Mouse (Mus musculus) gastrocnemius, adult 8-10 months (tissue): ENCODE measurements around the gene Hist1h2ad. TPM values are rescaled to one million over a fixed set of nuclear protein-coding genes. Genes with fewer than 3 reads are reported as not detected.
"Not testable (repeated sequence)": the region's sequence is repeated elsewhere in the genome, so short reads cannot be mapped to it uniquely, and the experiment has no call there.

Experiments
- DNase-seq, 2 experiments: peaks; one replicate each; pipeline ENCODE4 v3.0.0; 2022; ENCODE audit warnings: low spot score in 2 of 2
- total RNA-seq, 4 experiments: library from RNA; stranded (reverse); gene quantifications; 2 replicates each; pipeline ENCODE4 v1.2.4; 2022

The Hist1h2ad gene
- total RNA-seq = 1 to 10 TPM in 1 of 4 experiments, not detected in 3; 2.2 TPM

GRCm38 (mm10) chr13:23573898-23574524, at the start of gene Hist1h2ad, which contains the start of gene Hist1h2bf:
Gene Hist1h2ad (plus strand): TSS chr13:23574381.
Gene Hist1h2bf (minus strand): TSS chr13:23574196.
- DNase-seq = peak; percentile 30 to 64

GRCm38 (mm10) chr13:23524654-23525053, 49.5 kb upstream of the Hist1h2ad start:
- peak; percentile 11 to 13 for DNase-seq

GRCm38 (mm10) chr13:23525901-23526300, 48.3 kb upstream of the Hist1h2ad start:
- no peak for DNase-seq

DNA sequence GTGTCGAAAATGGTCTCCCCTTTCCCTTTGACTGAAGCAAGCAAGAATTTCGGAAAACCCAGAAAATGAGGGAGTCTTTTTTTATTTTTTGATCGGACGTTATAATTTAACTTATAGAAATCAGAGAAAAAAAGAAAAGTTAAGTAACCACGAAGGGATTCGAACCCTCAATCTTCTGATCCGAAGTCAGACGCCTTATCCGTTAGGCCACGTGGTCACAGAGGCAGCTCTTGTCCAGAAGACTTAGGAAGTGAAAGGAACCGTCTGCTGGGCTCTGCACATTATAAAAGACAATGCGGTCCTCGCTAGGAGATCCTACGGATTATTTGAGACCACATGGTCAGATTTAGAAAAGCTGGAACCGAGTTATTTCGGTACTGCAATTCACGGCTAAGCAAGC, 47.9 kb upstream of the Hist1h2ad start:
- peak; percentile 74 to 80 for DNase-seq

DNA sequence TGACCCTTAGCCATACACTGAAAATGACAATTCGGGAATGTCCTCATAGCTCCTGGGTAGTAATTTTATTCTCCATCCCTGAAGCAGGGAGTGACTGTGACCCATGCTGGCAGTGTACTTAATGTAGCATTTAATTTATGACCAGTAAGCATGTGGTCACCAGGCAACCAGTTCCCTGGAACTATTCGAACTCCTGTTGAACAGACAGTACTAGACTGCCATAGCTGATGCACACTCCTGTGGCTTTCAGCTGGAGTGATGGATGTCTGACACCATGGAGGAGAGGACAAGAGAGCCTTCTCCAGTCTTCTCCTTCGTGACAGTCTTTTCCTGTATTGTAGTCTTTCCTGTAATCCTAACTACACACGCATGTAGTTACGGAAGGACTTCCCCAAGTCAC, 45.2 kb upstream of the Hist1h2ad start:
- DNase-seq = no peak

- DNase-seq = no peak
Observed at GRCm38 (mm10) chr13:23529480-23530165, 44.6 kb upstream of the Hist1h2ad start.

- DNase-seq = peak; percentile 47 to 65
Observed at GRCm38 (mm10) chr13:23530181-23530900, 43.8 kb upstream of the Hist1h2ad start.

- DNase-seq = peak; percentile 85 to 88
Observed at GRCm38 (mm10) chr13:23530901-23531875, 43.0 kb upstream of the Hist1h2ad start, which contains the start of gene Hist1h4h. Gene Hist1h4h (plus strand): TSS chr13:23531050.

DNA sequence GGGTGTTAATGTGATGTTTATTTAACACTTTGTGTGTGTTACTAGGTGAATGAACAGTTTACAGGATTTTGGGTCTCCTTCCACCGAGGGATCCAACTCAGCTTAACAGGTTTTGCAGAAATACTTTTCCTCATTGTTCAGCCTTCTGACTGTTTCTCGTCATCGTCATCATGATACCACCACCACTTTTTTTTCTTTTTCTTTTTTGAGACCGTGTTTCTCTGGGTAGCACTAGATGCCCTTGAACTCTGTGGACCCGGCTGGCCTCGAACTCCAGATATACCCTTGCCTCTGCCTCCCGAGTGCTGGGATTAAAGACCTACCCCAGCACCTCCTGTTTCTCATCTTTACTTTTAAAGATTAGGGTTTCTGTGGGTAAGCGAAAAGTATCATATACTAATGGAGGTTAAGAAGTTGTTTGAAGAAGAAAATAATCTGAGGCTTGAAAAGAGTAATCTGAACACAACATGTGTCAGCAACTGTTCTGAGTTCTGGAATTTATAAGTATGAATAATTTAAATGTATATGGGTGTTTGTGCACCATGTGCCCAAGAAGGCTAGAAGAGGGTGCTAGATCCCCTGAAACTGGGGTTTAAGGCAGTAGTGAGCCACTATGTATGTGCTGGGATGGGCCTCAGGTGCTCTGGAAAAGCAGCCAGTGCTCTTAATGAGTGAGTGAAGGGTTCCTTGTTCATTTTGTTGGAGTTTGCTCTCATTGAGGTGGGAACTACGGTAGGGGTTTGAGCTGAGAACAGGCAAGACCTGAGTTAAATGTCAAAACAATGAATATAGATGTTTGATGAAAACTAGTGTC, 41.7 kb upstream of the Hist1h2ad start:
- no peak for DNase-seq

GRCm38 (mm10) chr13:23533560-23534367, 40.4 kb upstream of the Hist1h2ad start, which contains the start of gene Hist1h2af:
Gene Hist1h2af (plus strand): TSS chr13:23533906.
- not testable (repeated sequence) for DNase-seq

DNA sequence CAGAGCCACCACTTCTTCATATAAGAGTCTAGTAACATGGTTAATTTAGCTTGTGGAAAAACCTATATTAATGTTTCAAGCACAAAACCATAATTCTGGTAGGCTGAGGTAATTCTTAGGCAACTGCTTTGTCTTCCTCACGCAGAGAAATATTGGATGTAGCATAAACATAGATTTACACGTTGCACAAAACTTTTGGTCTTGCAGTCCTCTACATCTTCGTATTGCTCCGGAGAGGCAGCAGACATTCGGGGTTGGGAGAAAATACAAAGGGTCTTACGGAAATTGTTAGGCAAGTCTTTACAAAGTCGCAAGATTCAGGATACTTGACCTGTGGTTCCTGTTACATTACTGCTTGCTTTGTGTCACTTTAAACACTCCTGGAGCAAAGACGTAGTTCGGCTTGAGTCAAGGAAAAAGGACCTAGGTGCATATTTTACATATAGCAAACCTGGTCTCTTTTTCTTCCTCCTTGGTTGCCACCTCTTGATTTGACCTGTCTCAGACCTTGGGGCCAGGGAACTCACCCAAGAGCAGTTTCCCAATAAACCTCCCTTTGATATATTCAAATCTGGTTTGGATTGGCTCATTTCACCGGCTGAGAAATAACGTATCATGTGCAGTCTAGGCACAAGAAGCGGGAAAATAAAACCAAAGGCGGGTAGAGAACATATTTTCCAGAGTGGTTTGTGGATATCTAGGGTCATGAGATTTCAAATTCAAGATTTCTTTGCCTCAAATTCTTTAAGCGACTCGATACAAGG, 39.6 kb upstream of the Hist1h2ad start:
- no peak for DNase-seq

DNA sequence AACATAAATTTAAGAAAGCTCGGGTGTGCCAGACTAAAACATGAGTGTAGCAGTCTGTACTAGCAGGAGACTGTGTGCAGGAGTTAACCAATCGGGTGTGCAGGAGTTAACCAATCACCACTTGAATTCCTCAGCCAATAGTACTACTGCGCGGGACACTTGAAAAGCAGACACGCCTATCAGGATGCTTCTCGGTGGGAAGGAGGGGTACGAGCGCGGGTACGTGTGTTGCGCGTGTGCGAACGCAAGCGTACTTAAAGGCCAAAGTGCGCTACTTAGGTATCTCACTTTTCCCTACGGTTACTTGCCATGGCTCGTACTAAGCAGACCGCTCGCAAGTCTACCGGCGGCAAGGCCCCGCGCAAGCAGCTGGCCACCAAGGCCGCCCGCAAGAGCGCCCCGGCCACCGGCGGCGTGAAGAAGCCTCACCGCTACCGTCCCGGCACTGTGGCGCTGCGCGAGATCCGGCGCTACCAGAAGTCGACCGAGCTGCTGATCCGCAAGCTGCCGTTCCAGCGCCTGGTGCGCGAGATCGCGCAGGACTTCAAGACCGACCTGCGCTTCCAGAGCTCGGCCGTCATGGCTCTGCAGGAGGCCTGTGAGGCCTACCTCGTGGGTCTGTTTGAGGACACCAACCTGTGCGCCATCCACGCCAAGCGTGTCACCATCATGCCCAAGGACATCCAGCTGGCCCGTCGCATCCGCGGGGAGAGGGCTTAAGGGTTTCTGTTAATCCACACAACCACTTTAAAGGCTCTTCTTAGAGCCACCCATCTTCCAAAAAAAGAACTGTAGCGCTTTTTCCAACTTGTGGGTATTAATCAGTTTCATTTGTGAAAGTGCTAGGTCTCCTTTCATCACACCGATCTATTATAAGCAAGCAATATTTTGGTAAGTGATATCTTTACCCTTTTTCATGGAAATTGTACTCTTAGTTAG, 38.8 kb upstream of the Hist1h2ad start, which contains the start of gene Hist1h3g:
Gene Hist1h3g (plus strand): TSS at position 286 of the 939 bp plus-strand sequence.
- DNase-seq = peak; percentile 51 to 60

- DNase-seq = no peak
Observed at GRCm38 (mm10) chr13:23536076-23536822, 37.9 kb upstream of the Hist1h2ad start.

- no peak for DNase-seq
Observed at GRCm38 (mm10) chr13:23537006-23537710, 37.0 kb upstream of the Hist1h2ad start.

- DNase-seq = no peak
Observed at GRCm38 (mm10) chr13:23538249-23538648, 35.9 kb upstream of the Hist1h2ad start.

DNA sequence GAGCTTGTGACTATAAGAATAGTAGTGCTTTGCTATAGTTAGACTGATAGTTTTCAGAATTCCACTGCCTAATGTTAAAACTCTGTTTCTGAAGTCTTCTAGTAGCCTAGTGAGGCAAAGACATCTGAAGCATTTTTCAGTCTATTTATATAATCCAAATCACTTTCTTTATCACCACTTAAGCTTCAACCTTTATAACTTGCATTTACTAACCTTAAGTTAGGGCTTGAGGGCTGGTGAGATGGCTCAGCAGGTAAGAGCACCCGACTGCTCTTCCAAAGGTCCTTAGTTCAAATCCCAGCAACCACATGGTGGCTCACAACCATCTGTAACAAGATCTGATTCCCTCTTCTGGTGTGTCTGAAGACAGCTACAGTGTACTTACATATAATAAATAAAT, 34.4 kb upstream of the Hist1h2ad start:
- not testable (repeated sequence) for DNase-seq
